Mouse (Mus musculus) left cerebral cortex, postnatal 36 days (tissue): Measurements from ENCODE around the gene Gm49368. TPM values are rescaled to one million over a fixed set of nuclear protein-coding genes. Genes with fewer than 3 reads are reported as not detected.
"Not testable (repeated sequence)": the region's sequence is repeated elsewhere in the genome, so short reads cannot be mapped to it uniquely, and the experiment has no call there.

Source experiments
- DNase-seq, 2 experiments: peaks; one replicate each; pipeline ENCODE4 v3.0.0; 2021 to 2022; ENCODE audit warnings: low spot score in 2 of 2, mixed read lengths in 1 of 2
- intact Hi-C: fragments of 180-260 bp; cut with DNase I; formaldehyde crosslinking; loops from one replicate; pipeline ENCODE4 v1.15.1; 2025
- total RNA-seq, 2 experiments: library from RNA; stranded (reverse); gene quantifications; 2 replicates each; pipeline ENCODE4 v1.2.3; 2021

Gene Gm49368
- not detected for total RNA-seq

- no peak for DNase-seq
- intact Hi-C loops: no loop called here
Observed at GRCm38 (mm10) chr7:128062456-128062855, at the start of gene Gm49368, which contains the start of gene Itgam. Gm49368 (plus strand) TSS chr7:128062683. Itgam (plus strand) TSS chr7:128062640.

- intact Hi-C loops: no loop called here
- no peak for DNase-seq
Observed at GRCm38 (mm10) chr7:128013116-128013515, 49.4 kb upstream of the Gm49368 start.

GRCm38 (mm10) chr7:128016134-128016533, 46.3 kb upstream of the Gm49368 start:
- DNase-seq, intact Hi-C loops: not testable (repeated sequence)

GRCm38 (mm10) chr7:128016650-128017049, 45.8 kb upstream of the Gm49368 start:
- intact Hi-C loops: no loop called here
- DNase-seq: no peak

GRCm38 (mm10) chr7:128018275-128018674, 44.2 kb upstream of the Gm49368 start:
- intact Hi-C loops: no loop called here
- no peak for DNase-seq

GRCm38 (mm10) chr7:128019187-128019586, 43.3 kb upstream of the Gm49368 start:
- DNase-seq: no peak
- intact Hi-C loops: no loop called here

GRCm38 (mm10) chr7:128022974-128023373, 39.5 kb upstream of the Gm49368 start:
- DNase-seq: no peak
- intact Hi-C loops: no loop called here

GRCm38 (mm10) chr7:128023565-128023964, 38.9 kb upstream of the Gm49368 start:
- DNase-seq: no peak
- intact Hi-C loops: no loop called here

- intact Hi-C loops: no loop called here
- DNase-seq: no peak
Observed at GRCm38 (mm10) chr7:128024364-128024763, 38.1 kb upstream of the Gm49368 start.

- intact Hi-C loops: no loop called here
- no peak for DNase-seq
Observed at GRCm38 (mm10) chr7:128024932-128025331, 37.6 kb upstream of the Gm49368 start.

- intact Hi-C loops: no loop called here
- DNase-seq: no peak
Observed at GRCm38 (mm10) chr7:128025381-128025780, 37.1 kb upstream of the Gm49368 start.

- DNase-seq: no peak
Observed at GRCm38 (mm10) chr7:128031403-128031976, 31.0 kb upstream of the Gm49368 start.

GRCm38 (mm10) chr7:128032290-128032988, 30.0 kb upstream of the Gm49368 start:
- intact Hi-C loops: no loop called here
- DNase-seq: no peak

More at GRCm38 (mm10) chr7:128031403-128031976, 31.0 kb upstream of the Gm49368 start:
- intact Hi-C loops: no loop called here

- DNase-seq: no peak
- intact Hi-C loops: no loop called here
Observed at GRCm38 (mm10) chr7:128032989-128033293, 29.5 kb upstream of the Gm49368 start.

GRCm38 (mm10) chr7:128033616-128034015, 28.9 kb upstream of the Gm49368 start:
- intact Hi-C loops: no loop called here
- no peak for DNase-seq

- DNase-seq, intact Hi-C loops: not testable (repeated sequence)
Observed at GRCm38 (mm10) chr7:128042161-128042820, 20.2 kb upstream of the Gm49368 start.

- intact Hi-C loops: no loop called here
- no peak for DNase-seq
Observed at GRCm38 (mm10) chr7:128044142-128044785, 18.2 kb upstream of the Gm49368 start.

GRCm38 (mm10) chr7:128045640-128046039, 16.8 kb upstream of the Gm49368 start:
- intact Hi-C loops: no loop called here
- no peak for DNase-seq

GRCm38 (mm10) chr7:128048819-128049218, 13.7 kb upstream of the Gm49368 start:
- intact Hi-C loops: no loop called here
- no peak for DNase-seq

GRCm38 (mm10) chr7:128049254-128049653, 13.2 kb upstream of the Gm49368 start:
- intact Hi-C loops: no loop called here
- no peak for DNase-seq
